Mouse (Mus musculus) adrenal gland, adult 18-20 months (tissue): ENCODE measurements around the gene Lsmem1. TPM values are rescaled to one million over a fixed set of nuclear protein-coding genes. Genes with fewer than 3 reads are reported as not detected.

ENCODE experiments used
- DNase-seq, 2 experiments: peaks; one replicate each; pipeline ENCODE4 v3.0.0; 2021 to 2022; ENCODE audit warnings: low spot score in 2 of 2
- microRNA-seq, 2 experiments: library from miRNA; unstranded; fragments of <30 nt; microRNA quantifications; one replicate each; pipeline ENCODE4 v1.2.0; 2021; ENCODE audit warnings: borderline number of aligned reads in 2 of 2
- total RNA-seq, 2 experiments: library from RNA; stranded (reverse); gene quantifications; 1 replicate in 1 of 2; 2 replicates in 1 of 2; pipeline ENCODE4 v1.2.3; 2021

The Lsmem1 gene
- total RNA-seq, 2 experiments from 2014 or later, result 0.13 TPM; not detected in 1

DNA sequence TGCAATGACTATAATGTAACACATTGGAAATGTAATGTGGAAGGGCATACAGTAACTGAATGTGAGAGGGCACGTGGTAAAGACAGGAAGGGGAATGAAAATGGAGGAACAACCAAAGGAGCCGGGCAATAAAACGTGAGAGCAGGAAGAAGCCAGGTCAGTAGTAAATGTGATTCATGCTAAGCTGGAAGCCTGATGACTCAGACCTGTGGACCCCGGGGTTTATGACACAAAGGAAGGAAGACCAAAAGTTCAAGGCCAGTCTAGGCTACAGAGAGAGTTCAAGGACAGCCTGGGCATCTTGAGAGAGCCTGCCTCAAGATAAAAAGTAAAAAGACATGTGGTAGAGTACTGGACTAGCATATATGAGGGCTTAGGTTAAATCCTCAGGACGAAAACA is 52.8 kb downstream of the Lsmem1 start:
- no peak for DNase-seq

DNA sequence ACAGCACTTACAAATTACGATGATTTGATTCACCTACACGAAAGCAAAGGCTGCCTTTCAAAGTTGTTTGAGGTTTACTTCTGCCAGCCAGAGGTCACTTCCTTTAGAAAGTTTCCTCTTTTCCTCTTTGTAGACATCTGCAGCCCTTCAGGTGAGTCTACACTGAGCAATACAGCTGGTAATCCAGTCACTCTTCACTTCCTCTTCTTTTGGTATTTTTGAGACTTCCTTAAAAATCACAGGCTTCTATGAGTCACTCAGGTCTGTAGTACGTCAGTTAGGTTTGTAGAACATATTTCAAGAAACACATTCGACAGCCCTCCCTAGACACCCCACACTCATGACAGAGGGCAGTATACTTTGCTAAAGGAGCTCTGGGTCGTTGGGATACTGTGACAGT is 58.6 kb downstream of the Lsmem1 start:
- DNase-seq, result no peak

DNA sequence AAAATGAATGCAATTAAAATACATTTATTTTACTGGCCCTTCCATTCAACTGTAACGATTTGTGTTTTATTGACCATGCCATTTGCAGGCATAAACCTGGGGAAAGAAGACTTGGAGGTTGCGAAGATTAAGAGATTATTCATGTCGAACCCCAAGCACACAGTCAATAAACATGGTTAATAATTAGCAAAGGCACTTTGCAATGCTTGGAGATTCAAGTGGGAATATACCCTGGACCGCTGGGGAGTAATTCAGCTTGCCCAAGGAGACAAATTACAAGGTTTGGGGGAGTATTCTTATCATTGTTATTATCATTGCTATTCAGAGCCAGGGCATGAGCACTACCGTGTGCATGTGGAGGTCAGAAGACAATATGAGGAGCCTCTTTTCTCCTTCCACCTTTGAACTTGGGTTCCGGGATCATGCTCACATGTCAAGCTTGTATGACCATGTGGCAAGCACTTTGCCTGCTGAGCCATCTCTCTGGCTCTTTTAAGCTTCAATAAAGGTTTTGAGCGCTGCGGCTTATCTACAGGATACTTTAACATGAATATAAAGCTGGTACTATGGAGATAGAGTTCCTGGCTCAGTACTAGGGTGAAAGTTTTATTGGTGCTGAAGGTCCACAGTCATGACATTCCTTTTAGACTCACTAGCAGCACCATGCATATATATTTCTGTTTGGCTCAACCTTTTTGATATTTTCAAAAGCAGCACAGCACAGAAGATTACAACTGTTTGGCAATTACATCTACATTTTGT is 59.6 kb downstream of the Lsmem1 start:
- DNase-seq, result no peak

DNA sequence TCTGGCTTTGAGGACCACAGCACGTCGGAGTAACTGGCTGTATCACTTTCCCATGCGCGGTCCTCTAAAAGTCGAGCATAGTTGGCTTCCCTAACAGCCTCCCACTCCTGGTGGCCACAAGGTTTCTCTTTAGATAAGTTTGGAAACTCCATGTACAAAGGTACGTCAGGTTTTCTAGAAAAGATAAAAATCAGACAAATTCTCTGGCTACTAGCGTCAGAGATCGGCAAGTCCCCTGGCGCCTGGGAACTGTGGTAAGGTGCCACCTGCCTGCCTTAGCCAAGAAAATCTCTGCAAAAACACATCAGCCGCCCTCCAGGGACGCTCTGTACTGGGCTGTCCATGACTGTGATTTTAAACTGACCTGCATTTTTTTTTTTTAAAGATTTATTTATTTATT is 64.8 kb downstream of the Lsmem1 start:
- no peak for DNase-seq

DNA sequence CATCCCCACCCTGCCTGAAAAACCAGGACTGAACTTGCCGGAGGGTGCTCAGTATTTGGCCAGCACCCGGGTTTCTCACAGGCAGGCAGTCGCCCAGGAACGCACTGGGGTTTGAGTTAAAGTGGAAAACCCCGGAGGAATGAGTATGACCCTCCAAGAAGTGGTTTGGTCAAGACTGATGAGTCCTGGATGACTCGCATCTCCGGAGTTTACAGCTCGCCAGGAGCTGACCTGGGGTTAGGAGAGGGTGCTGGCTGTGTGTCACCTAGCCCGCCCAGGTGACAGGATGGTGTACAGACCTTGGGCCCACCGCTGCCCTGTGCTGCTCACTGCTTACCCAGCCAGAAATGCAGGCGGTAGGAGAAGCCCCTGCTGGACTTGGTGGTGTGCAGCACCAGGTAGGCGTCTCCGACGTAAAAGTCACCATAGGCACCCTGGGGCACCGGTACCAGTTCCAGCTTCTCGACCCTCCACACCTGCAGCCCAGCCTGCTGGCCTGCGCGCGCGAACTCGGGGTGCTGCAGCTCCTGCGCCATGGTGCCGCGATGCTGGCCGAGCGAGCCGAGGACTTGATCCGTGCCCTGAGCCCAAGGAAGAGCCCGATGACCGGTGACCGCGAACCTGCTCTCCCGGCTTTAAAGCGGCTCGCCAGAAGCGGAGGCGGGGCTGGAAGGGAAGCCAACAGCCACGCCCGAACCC is 65.6 kb downstream of the Lsmem1 start, which contains the start of gene Scin:
Gene Scin, minus strand, starts transcription at position 656 of the 699 bp plus-strand sequence.
- peak; percentile 19 to 22 for DNase-seq

DNA sequence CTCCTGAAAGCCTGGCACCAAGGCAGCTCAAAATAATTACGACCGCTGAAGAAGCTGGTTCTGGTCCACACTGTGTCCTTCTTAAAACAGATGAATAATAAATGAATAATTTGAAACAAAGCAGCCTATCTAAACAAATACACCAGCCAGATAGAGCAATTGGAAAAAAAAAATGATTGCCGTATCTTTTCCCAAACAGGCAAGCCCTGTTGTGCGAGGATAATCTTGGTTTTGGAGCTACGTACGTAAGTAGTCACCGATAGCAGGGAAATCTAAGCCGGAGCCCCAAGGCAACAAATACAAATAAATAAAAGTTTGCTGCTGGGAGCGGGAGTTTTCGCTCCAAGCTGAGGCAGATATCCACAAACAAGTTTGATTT is 66.1 kb downstream of the Lsmem1 start:
- DNase-seq, result no peak

Small RNA genes within 50 kb of the gene (microRNA-seq; reads per million reads assigned to microRNA genes)
- 1.4 to 1.8 reads per million in 2 experiments for gene Mir1938

Other genes with a start within 250 kb of the Lsmem1 start
- gene Arl4a, start 161.5 kb downstream of the Lsmem1 start, total RNA-seq, result 100 to 1,000 TPM in 1 of 2 experiments, 10 to 100 TPM in 1; 77.2 to 124 TPM
- 1 to 10 TPM; 1.8 to 1.9 TPM for gene Scin, start 65.3 kb downstream of the Lsmem1 start, total RNA-seq
- gene Ifrd1, start 49.0 kb upstream of the Lsmem1 start, total RNA-seq, result 100 to 1,000 TPM; 177 to 248 TPM
- gene Zfp277, start 246.4 kb upstream of the Lsmem1 start, total RNA-seq, result 10 to 100 TPM; 11.6 to 15.2 TPM
- 10 to 100 TPM; 14.0 to 16.3 TPM for gene Dock4, start 246.5 kb upstream of the Lsmem1 start, total RNA-seq